Mouse (Mus musculus) C2C12 (cell line): ENCODE results near the gene Rpl22l1. TPM values are rescaled to one million over a fixed set of nuclear protein-coding genes. Genes with fewer than 3 reads are reported as not detected.
"Not testable (repeated sequence)": the region's sequence is repeated elsewhere in the genome, so short reads cannot be mapped to it uniquely, and the experiment has no call there.

Experiments used
- H3K27me3 ChIP-seq: one replicate; pipeline ENCODE4 v1.6.1; 2011; ENCODE audit not compliant: control insufficient read depth, insufficient read depth, insufficient read length
- H3K36me3 ChIP-seq: one replicate; pipeline ENCODE4 v1.6.1; 2011; ENCODE audit not compliant: control insufficient read depth, insufficient read depth
- H3K4me3 ChIP-seq: one replicate; pipeline ENCODE4 v1.5.1; 2011; ENCODE audit warnings: mild to moderate bottlenecking, control low read depth; ENCODE audit not compliant: poor library complexity, insufficient read depth, severe bottlenecking
- H3K79me2 ChIP-seq: one replicate; pipeline ENCODE4 v1.6.1; 2011; ENCODE audit not compliant: control insufficient read depth, insufficient read depth
- H3K79me3 ChIP-seq: one replicate; pipeline ENCODE4 v1.6.1; 2011; ENCODE audit warnings: low read depth, control low read depth
- H3ac ChIP-seq: one replicate; pipeline ENCODE3; 2011; ENCODE audit warnings: low read depth; ENCODE audit not compliant: control insufficient read depth, insufficient read length
- CEBPB ChIP-seq: IDR thresholded peaks from one replicate; pipeline ENCODE4 v1.6.1; 2011; ENCODE audit warnings: low read depth, mild to moderate bottlenecking, control low read depth, moderate library complexity
- CTCF ChIP-seq: IDR thresholded peaks from one replicate; pipeline ENCODE4 v1.5.1; 2011; ENCODE audit not compliant: control insufficient read depth, insufficient read depth, insufficient read length
- FOSL1 ChIP-seq: IDR thresholded peaks from one replicate; pipeline ENCODE4 v1.8.0; 2011; ENCODE audit warnings: mild to moderate bottlenecking, low read length; ENCODE audit not compliant: poor library complexity, insufficient read depth, severe bottlenecking
- MAX ChIP-seq: IDR thresholded peaks from one replicate; pipeline ENCODE4 v1.6.1; 2011; ENCODE audit warnings: mild to moderate bottlenecking, control low read depth
- MYOD1 ChIP-seq: IDR thresholded peaks from one replicate; pipeline ENCODE4 v1.6.1; 2011; ENCODE audit warnings: low read depth; ENCODE audit not compliant: control insufficient read depth, insufficient read length
- MYOG ChIP-seq: IDR thresholded peaks from one replicate; pipeline ENCODE4 v1.6.1; 2011; ENCODE audit not compliant: control insufficient read depth, insufficient read length; ENCODE audit errors: extremely low read depth
- USF1 ChIP-seq: IDR thresholded peaks from one replicate; pipeline ENCODE4 v1.6.1; 2011; ENCODE audit warnings: low read depth, mild to moderate bottlenecking, control low read depth, moderate library complexity
- long read RNA-seq, 2 experiments: library from polyadenylated mRNA; unstranded; transcript quantifications; one replicate each; pipeline ENCODE4 v2.0.0; 2019 to 2020
- polyA plus RNA-seq: library from polyadenylated mRNA; unstranded; fragments of >200 nt; fragmentation: generic; extraction: Trizol; gene quantifications from one replicate; pipeline ENCODE4 v1.2.1, GENCODE M21; 2012; ENCODE audit warnings: missing spikeins

Rpl22l1 gene
- 265 TPM for polyA plus RNA-seq
- long read RNA-seq, experiment 1, transcript Rpl22l1-201 (4 exons, 552 nt): minor isoform, 92 of 347 reads
- long read RNA-seq, experiment 1, transcript Rpl22l1-203 (2 exons, 590 nt): minor isoform, 5 of 347 reads
- long read RNA-seq, experiment 1, transcript Rpl22l1-206 (4 exons, 525 nt): major isoform, 223 of 347 reads
- long read RNA-seq, experiment 1, partial matches to known transcripts: 5 of 347 reads
- long read RNA-seq, experiment 1, other reads (novel, unspliced or antisense): 18 of 347 reads
- long read RNA-seq, experiment 2, transcript Rpl22l1-206 (4 exons, 525 nt): major isoform, 56 of 81 reads
- long read RNA-seq, experiment 2, transcript Rpl22l1-201 (4 exons, 552 nt): minor isoform, 21 of 81 reads
- long read RNA-seq, experiment 2, partial matches to known transcripts: 0 of 81 reads
- long read RNA-seq, experiment 2, other reads (novel, unspliced or antisense): 0 of 81 reads

GRCm38 (mm10) chr3:28805301-28806097 lies at the start of gene Rpl22l1:
Gene Rpl22l1 (plus strand): TSS chr3:28805436.
- H3K79me3 ChIP-seq: peaks cover 19% of the 10 kb centered on the region
- peaks cover 31% of the 10 kb centered on the region for H3K79me2 ChIP-seq
- H3K27me3 ChIP-seq: no peaks in the 10 kb centered on the region
- peak within 1 kb of the TSS; percentile 89 for H3K4me3 ChIP-seq
- peaks cover 34% of the 10 kb centered on the region for H3K36me3 ChIP-seq
- H3ac ChIP-seq: peak within 1 kb of the TSS; percentile 97
- TF ChIP-seq MAX (peak; percentile 57), MYOD1 (no peak), FOSL1 (no peak)

DNA sequence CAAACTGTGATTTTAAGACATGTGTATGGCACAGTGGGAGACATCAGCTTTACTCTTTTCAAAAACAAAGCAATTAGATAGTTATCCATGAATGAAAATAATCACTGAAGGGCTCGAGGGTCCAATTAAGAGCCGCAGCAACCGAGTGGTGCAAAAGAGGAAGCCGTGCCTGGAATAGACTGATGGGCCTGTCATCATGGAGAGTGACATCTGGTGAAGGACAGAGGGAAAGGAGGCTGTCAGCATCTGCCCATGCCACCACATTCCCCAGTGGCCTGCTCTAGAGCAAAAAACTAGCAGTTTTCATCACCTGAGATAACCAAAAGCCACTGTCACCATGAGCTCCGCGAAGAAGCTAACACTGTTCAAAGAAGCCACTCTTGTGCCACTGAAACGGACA lies 49.8 kb upstream of the Rpl22l1 start:
- no peaks in the 10 kb centered on the region for H3K79me2 ChIP-seq
- no peaks in the 10 kb centered on the region for H3K79me3 ChIP-seq
- H3K27me3 ChIP-seq: peaks cover 4% of the 10 kb centered on the region
- no peak overlapping the region for H3ac ChIP-seq
- TF ChIP-seq CEBPB (no peak), FOSL1 (no peak), USF1 (no peak), MAX (no peak), MYOD1 (no peak), CTCF (no peak), MYOG (no peak)
- H3K36me3 ChIP-seq: no peaks in the 10 kb centered on the region
- no peak overlapping the region for H3K4me3 ChIP-seq

DNA sequence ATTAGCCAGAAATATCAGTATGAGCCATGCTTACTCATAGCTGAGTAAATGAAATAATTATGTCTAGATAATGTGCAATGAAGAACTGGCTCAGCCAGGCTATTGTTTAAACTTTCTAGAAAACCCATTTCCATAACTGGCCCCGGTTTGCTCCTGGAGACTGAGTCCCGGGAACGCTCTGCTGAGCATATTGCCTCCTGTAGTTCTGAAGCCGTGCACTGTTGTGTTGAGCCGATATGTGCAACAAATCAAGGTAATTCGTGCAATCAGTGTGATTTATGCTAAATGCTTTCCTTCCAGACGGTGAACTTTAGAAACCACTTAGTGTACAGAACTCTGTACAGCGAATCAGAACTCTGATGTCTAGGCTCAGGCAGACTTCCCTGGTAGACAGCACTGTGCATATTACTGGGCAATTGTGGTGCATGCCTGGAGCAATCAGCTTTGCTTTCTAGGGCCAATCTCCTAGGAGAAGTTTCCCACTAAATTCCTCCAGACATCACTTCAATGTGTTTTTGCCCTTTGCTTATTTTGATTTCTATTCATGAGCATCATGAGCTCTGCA lies 43.9 kb upstream of the Rpl22l1 start:
- TF ChIP-seq CTCF (no peak), MAX (no peak), FOSL1 (no peak), MYOG (no peak), USF1 (no peak), MYOD1 (no peak)
- no peaks in the 10 kb centered on the region for H3K27me3 ChIP-seq
- no peak overlapping the region for H3K4me3 ChIP-seq
- no peaks in the 10 kb centered on the region for H3K79me2 ChIP-seq
- no peak overlapping the region for H3ac ChIP-seq
- H3K79me3 ChIP-seq: no peaks in the 10 kb centered on the region
- H3K36me3 ChIP-seq: no peaks in the 10 kb centered on the region

GRCm38 (mm10) chr3:28766935-28767334 lies 38.3 kb upstream of the Rpl22l1 start:
- Histone ChIP-seq H3K36me3 (no peaks in the 10 kb centered on the region), H3K27me3 (no peaks in the 10 kb centered on the region), H3ac (no peak overlapping the region), H3K4me3 (no peak overlapping the region), H3K79me2 (no peaks in the 10 kb centered on the region), H3K79me3 (no peaks in the 10 kb centered on the region)
- TF ChIP-seq FOSL1 (no peak), MYOG (no peak), MAX (no peak), CEBPB (no peak), MYOD1 (no peak), USF1 (no peak), CTCF (no peak)

- no peak overlapping the region for H3K4me3 ChIP-seq
- no peaks in the 10 kb centered on the region for H3K36me3 ChIP-seq
- no peak overlapping the region for H3ac ChIP-seq
- no peaks in the 10 kb centered on the region for H3K27me3 ChIP-seq
- H3K79me3 ChIP-seq: no peaks in the 10 kb centered on the region
- TF ChIP-seq USF1 (no peak), CEBPB (no peak), MYOD1 (no peak), CTCF (no peak), MAX (no peak), FOSL1 (no peak), MYOG (no peak)
- H3K79me2 ChIP-seq: no peaks in the 10 kb centered on the region
These were observed 37.0 kb upstream of the Rpl22l1 start for GRCm38 (mm10) chr3:28768222-28768621.

DNA sequence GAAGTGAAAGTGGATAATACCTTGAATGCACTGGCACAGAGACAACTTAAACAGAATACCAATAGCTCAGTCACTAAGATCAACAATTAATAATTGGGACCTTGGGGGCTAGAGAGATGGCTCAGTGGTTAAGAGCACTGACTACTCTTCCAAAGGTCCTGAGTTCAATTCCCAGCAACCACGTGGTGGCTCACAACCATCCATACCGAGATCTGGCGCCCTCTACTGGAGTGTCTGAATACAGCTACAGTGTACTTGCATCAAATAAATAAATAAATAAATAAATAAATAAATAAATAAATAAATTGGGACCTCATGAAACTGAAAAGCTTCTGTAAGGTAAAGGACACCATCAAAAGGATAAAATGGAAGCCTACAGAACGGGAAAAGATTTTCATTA lies 32.3 kb upstream of the Rpl22l1 start:
- H3K36me3 ChIP-seq, H3K79me3 ChIP-seq, H3K27me3 ChIP-seq, H3K79me2 ChIP-seq, H3ac ChIP-seq, H3K4me3 ChIP-seq: not testable (repeated sequence)
